Mouse (Mus musculus) yolk sac, embryonic 10.5 days (tissue): ENCODE measurements around the gene Rassf1.

Experiments
- DNase-seq: peaks from one replicate; pipeline ENCODE4 v3.0.0-alpha.2; 2017; ENCODE audit warnings: low spot score

Gene Rassf1

GRCm38 (mm10) chr9:107540420-107540819, 10.9 kb upstream of the Rassf1 start:
- no peak for DNase-seq

- DNase-seq, result no peak
Measured at GRCm38 (mm10) chr9:107541005-107541404, 10.3 kb upstream of the Rassf1 start.

- DNase-seq, result peak; percentile 96
Measured at GRCm38 (mm10) chr9:107541474-107542351, 9.6 kb upstream of the Rassf1 start, which contains the start of the genes Cyb561d2 and Nprl2. TSS of gene Cyb561d2 (minus strand) at chr9:107542193. TSS of gene Nprl2 (plus strand) at chr9:107542226.

GRCm38 (mm10) chr9:107542352-107542686, 9.0 kb upstream of the Rassf1 start:
- no peak for DNase-seq

GRCm38 (mm10) chr9:107542721-107543120, 8.6 kb upstream of the Rassf1 start:
- DNase-seq, result no peak

GRCm38 (mm10) chr9:107543299-107543698, 8.1 kb upstream of the Rassf1 start:
- no peak for DNase-seq

GRCm38 (mm10) chr9:107544196-107544700, 7.1 kb upstream of the Rassf1 start:
- no peak for DNase-seq

- no peak for DNase-seq
Measured at GRCm38 (mm10) chr9:107544729-107545128, 6.6 kb upstream of the Rassf1 start.

- no peak for DNase-seq
Measured at GRCm38 (mm10) chr9:107545199-107545598, 6.2 kb upstream of the Rassf1 start.

GRCm38 (mm10) chr9:107545602-107546001, 5.8 kb upstream of the Rassf1 start:
- DNase-seq, result peak; percentile 54

GRCm38 (mm10) chr9:107547026-107547425, 4.3 kb upstream of the Rassf1 start, which contains the start of gene Zmynd10:
TSS of gene Zmynd10 (plus strand) at chr9:107547298.
- peak; percentile 83 for DNase-seq

- no peak for DNase-seq
Measured at GRCm38 (mm10) chr9:107547957-107548356, 3.4 kb upstream of the Rassf1 start.

GRCm38 (mm10) chr9:107548820-107549219, 2.5 kb upstream of the Rassf1 start:
- no peak for DNase-seq

- no peak for DNase-seq
Measured at GRCm38 (mm10) chr9:107549297-107550074, 1.9 kb upstream of the Rassf1 start.

GRCm38 (mm10) chr9:107550491-107551116, 751 bp upstream of the Rassf1 start:
- peak; percentile 90 for DNase-seq

- DNase-seq, result peak; percentile 51
Measured at GRCm38 (mm10) chr9:107551890-107552355, 568 bp downstream of the Rassf1 start.

GRCm38 (mm10) chr9:107552690-107553393, 1.5 kb downstream of the Rassf1 start:
- DNase-seq, result no peak

GRCm38 (mm10) chr9:107553541-107554318, 2.4 kb downstream of the Rassf1 start:
- DNase-seq, result no peak

- peak; percentile 98 for DNase-seq
Measured at GRCm38 (mm10) chr9:107554319-107554825, 3.0 kb downstream of the Rassf1 start.

- DNase-seq, result peak; percentile 73
Measured at GRCm38 (mm10) chr9:107555031-107555457, 3.7 kb downstream of the Rassf1 start.
